Mouse (Mus musculus): ENCODE results near the gene Cyp2c55. TPM values are rescaled to one million over a fixed set of nuclear protein-coding genes. Genes with fewer than 3 reads are reported as not detected.

Cyp2c55 gene
- polyA plus RNA-seq, 1 experiment from 2014 or later: not detected

Small RNA genes within 50 kb of the gene (microRNA-seq; reads per million reads assigned to microRNA genes)
- gene Gm23800: not detected

Other genes starting within 250 kb of the Cyp2c55 start
- 5.3 and 5.5 TPM in 2 replicates for gene Noc3l, start 187.8 kb upstream of the Cyp2c55 start, polyA plus RNA-seq (2015; fragmentation: Nextera tagmentation; extraction: Ambion mirVana)
- 5.0 and 6.0 TPM in 2 replicates for gene Tbc1d12, start 170.4 kb upstream of the Cyp2c55 start, polyA plus RNA-seq (2015; fragmentation: Nextera tagmentation; extraction: Ambion mirVana)
- 12.7 and 14.5 TPM in 2 replicates for gene Hells, start 76.1 kb upstream of the Cyp2c55 start, polyA plus RNA-seq (2015; fragmentation: Nextera tagmentation; extraction: Ambion mirVana)
- not detected in 2 replicates for gene Cyp2c65, start 54.0 kb downstream of the Cyp2c55 start, polyA plus RNA-seq (2015; fragmentation: Nextera tagmentation; extraction: Ambion mirVana)
- not detected in 2 replicates for gene Cyp2c66, start 106.9 kb downstream of the Cyp2c55 start, polyA plus RNA-seq (2015; fragmentation: Nextera tagmentation; extraction: Ambion mirVana)

Measured in hindbrain, embryonic 13.5 days (tissue).